Mouse (Mus musculus) mesoderm, embryonic 11.5 days (tissue): ENCODE results near the gene Dkk3.

Source experiments
- DNase-seq: peaks from one replicate; pipeline ENCODE4 v3.0.0-alpha.2; 2012; ENCODE audit warnings: low read depth, low spot score

Dkk3 gene

GRCm38 (mm10) chr7:112082636-112083035, 76.2 kb downstream of the Dkk3 start:
- DNase-seq = no peak

DNA sequence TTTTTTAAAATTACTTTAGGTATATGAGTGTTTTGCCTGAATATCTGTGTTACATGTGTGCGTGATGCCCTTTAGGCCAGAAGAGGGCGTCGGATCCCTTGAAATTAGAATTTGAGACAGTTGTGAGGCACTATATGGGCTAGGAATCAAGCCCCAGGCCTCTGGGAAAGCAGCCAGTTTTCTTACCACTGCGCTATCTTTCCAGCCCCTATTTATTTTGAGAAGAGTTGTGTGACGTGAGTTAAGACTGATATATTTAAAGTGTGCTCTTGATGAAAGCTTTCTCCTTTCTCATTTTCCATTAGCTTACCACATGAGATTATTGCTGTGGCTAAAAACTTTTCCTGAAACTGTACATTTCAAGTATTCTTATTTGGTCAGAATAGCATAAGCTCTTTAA, 84.0 kb downstream of the Dkk3 start:
- DNase-seq = no peak
